Mouse (Mus musculus): ENCODE data around the gene Nudt16. TPM values are rescaled to one million over a fixed set of nuclear protein-coding genes. Genes with fewer than 3 reads are reported as not detected.

Nudt16 gene
- polyA plus RNA-seq, 1 experiment = 27.1 TPM

DNA sequence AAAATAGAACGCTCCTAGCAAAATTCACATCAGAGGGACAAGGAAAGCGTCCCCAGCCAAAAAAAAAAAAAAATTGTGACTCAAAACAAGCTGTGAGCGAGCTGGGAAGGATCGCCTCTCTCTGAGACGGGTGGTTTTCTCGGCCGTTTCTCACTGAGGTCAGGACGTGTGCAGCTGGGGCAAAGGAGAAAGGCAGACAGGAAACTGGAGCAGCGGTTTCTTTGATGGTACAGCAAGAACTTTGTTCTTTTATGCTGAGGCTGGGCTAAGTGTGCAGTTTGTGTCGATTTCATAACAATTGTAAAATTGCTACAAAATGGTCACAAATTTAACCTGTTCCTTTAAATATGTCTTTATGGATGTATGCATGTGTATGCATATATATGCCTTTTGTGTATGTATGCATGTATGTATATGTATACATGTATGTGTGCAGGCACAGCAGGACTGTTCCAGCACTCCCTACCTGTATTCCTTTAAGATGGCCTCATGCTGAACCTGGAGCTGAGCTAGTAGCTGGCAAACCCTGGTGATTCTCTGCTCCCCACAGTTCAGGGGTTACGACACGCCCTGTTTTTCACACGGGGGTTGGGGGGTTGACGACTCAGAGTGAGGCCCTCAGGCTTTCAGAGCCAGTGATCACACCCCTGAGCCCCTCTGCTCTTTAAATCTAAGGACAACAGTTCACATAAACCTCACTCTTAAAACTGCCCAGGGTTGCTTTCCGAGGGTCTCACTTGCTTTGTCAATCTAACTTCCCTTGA lies 30.6 kb downstream of the Nudt16 start:
- Histone ChIP-seq H3K36me3 (replicated peaks; ENCODE audit: low read length) (no peaks in the 10 kb centered on the region), H3K4me1 (no peaks in the 10 kb centered on the region), H3K4me3 (replicated peaks) (no peak overlapping the region), H3K27me3 (replicated peaks) (peaks cover 3% of the 10 kb centered on the region), H3K9me3 (no peaks in the 10 kb centered on the region)
- TF ChIP-seq GATA1 (IDR thresholded peaks at IDR 0.05; ENCODE audit: borderline replicate concordance, low read length) (no peak), FLI1 (IDR thresholded peaks at IDR 0.05; ENCODE audit: low read length) (no peak)

DNA sequence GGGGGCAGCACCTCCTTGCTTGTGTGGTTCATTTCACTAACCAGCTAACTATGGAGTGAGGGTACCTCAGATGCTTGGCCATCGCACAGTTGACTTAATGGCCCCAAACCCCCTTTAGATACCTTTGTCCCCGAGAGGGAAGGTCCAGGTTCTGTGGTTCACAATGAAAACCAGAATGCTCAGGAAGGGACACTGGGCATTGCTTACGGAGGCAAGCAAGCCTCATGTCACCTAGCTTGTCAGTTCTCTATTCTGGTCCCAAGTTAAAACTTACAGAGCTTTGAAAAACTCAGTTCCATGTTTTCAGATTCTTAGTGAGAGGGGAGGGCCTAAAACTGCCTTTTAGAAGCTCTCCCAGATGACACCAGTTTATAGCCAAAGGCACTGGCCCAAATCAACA lies 51.4 kb downstream of the Nudt16 start:
- Histone ChIP-seq H3K36me3 (replicated peaks; ENCODE audit: low read length) (peaks cover 50% of the 10 kb centered on the region), H3K4me3 (replicated peaks) (no peak overlapping the region), H3K4me1 (peaks cover 3% of the 10 kb centered on the region; the same call in 1 of the 2 replicates), H3K9me3 (no peaks in the 10 kb centered on the region), H3K27me3 (replicated peaks) (no peaks in the 10 kb centered on the region)
- TF ChIP-seq GATA1 (IDR thresholded peaks at IDR 0.05; ENCODE audit: borderline replicate concordance, low read length) = no peak
- TF ChIP-seq FLI1 (IDR thresholded peaks at IDR 0.05; ENCODE audit: low read length) = no peak

Other genes starting within 250 kb of the Nudt16 start
- gene Mrpl3, start 78.6 kb downstream of the Nudt16 start, polyA plus RNA-seq (2012; ENCODE audit: insufficient read depth, low replicate concordance) = 8.0 and 16.2 TPM in 2 replicates
- gene 1700080E11Rik, start 13.3 kb upstream of the Nudt16 start, polyA plus RNA-seq (2012; ENCODE audit: insufficient read depth, low replicate concordance) = not detected in 2 replicates

Data from megakaryocyte, embryonic 14.5 days (primary cell).